Mouse (Mus musculus) colon, adult 2 months (tissue): Measurements from ENCODE around the gene Rpl31. TPM values are rescaled to one million over a fixed set of nuclear protein-coding genes. Genes with fewer than 3 reads are reported as not detected.

Experiments used
- polyA plus RNA-seq: library from polyadenylated mRNA; depleted of rRNA; stranded (reverse); fragments of >200 nt; gene quantifications from 2 replicates; pipeline ENCODE4 v1.2.3, GENCODE M21; 2012; rRNA removed

Rpl31 gene
- polyA plus RNA-seq = 161 and 174 TPM in 2 replicates

GRCm38 (mm10) chr1:39367601-39368266 lies at the start of gene Rpl31:
TSS of gene Rpl31 (plus strand) at chr1:39367842.

Other genes with a start within 250 kb of the Rpl31 start
- 46.7 and 51.9 TPM in 2 replicates for gene Npas2, start 174.1 kb upstream of the Rpl31 start, polyA plus RNA-seq
- gene Tbc1d8, start 110.9 kb downstream of the Rpl31 start, polyA plus RNA-seq = 13.5 and 15.7 TPM in 2 replicates
- gene Cnot11, start 167.2 kb downstream of the Rpl31 start, polyA plus RNA-seq = 18.4 and 22.4 TPM in 2 replicates
- gene Rnf149, start 209.6 kb downstream of the Rpl31 start, polyA plus RNA-seq = 51.8 and 57.8 TPM in 2 replicates